14 mouse cellular contexts compared by ENCODE assay signal in the genomic region with DNA sequence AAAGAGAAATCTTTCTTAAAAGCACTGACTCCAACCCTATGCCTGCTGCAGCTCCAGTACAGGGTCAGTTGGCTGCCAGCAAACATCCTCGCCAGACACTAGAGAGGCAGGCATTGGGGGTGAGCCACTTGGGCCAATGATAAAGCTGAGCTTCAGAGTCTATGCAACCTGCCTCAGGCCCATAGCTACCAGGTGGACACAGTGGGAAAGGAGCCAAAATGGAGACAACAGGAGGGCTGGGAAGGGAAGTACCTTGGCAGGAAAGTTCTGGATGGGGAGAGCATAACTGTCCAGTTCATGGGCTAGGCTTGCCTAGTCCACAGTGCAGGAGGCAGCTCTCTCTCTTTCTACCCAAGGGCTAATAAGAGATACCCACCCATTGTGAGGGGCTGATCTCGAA.
"Had no signal": no experiment of that assay in that cellular context is flagged by ENCODE, and none has a peak within 500 bp of the region (broad histone marks: within the 10 kb centered on the region; RNA-seq: fewer than 3 reads in every experiment).

No protein-coding gene starts in this region.

- H3K9ac ChIP-seq: limb, embryonic 12.5 days; liver, embryonic 14.5 days; midbrain, embryonic 12.5 days; stomach, embryonic 15.5 days had no signal

- H3K4me1 ChIP-seq: limb, embryonic 12.5 days; midbrain, embryonic 12.5 days; stomach, embryonic 15.5 days had no signal

- H3K4me3 ChIP-seq: layer of hippocampus, adult 2 months; left cerebral cortex, adult 2 months; limb, embryonic 12.5 days; midbrain, embryonic 12.5 days; stomach, embryonic 15.5 days had no signal

- ATAC-seq: midbrain, embryonic 16.5 days had no signal

- H3K27ac ChIP-seq: layer of hippocampus, adult 2 months; left cerebral cortex, adult 2 months; limb, embryonic 12.5 days; liver, embryonic 14.5 days; midbrain, embryonic 12.5 days; stomach, embryonic 15.5 days had no signal

- H3K27me3 ChIP-seq: limb, embryonic 12.5 days; midbrain, embryonic 12.5 days; stomach, embryonic 15.5 days had no signal

- DNase-seq: kidney, adult 8-10 months; kidney, postnatal 36 days; liver; lung, adult 18-20 months; right cerebral cortex, postnatal 14 days; thymus, adult 2 months; thymus, postnatal 25 days had no signal

- H3K4me2 ChIP-seq: limb, embryonic 12.5 days; midbrain, embryonic 12.5 days; stomach, embryonic 15.5 days had no signal

- H3K9me3 ChIP-seq: limb, embryonic 12.5 days; midbrain, embryonic 12.5 days; stomach, embryonic 15.5 days had no signal
